Mouse (Mus musculus): Measurements from ENCODE around the gene Zkscan5. TPM values are rescaled to one million over a fixed set of nuclear protein-coding genes. Genes with fewer than 3 reads are reported as not detected.
A peak's percentile ranks its signal among the peaks of the same experiment; 100 is the strongest.

Zkscan5 gene
- polyA plus RNA-seq (2011; ENCODE audit: insufficient read length, low read depth, missing spikeins) = 7.6 and 10.4 TPM in 2 replicates

DNA sequence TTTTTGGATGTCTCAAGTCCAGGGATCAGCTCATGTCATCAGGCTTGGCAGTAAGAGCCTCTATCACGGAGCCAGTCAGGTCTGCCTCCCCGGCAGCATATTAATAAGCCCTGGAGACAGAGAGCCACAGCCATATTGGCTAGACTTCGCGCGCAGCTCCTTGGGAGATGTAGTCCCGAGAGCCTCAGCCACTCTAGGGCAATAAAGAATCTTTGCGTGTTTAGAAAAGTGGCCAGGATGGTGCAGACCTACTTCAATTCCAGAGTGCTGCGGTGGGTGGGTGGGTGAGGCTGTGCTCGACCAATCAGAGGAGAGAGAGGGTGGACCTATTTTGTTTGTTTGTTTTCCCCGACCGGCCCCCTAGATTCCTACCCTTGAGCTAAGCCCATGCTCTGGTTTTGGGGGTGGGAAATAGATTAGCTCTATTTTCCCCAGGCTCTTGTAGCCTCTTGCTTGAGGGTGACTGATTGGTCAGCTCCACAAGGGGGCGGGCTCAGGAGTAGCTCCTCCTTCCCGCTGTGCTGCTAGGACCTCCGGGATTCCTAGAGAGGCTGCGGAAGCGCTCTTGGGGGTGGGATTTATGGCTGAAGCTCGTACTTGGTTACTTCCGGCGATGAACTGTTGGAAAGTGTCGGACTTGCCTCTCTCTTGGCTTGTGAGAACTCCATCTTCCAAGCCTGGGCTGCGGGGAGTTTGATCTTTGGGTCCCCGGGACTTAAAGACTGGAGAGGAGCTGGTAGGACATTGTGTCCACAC, at the start of gene Zkscan5:
Gene Zkscan5, plus strand, starts transcription at position 627 of the 756 bp plus-strand sequence.
- H3K4me3 ChIP-seq (ENCODE audit: insufficient read depth, low read length) = peak within 1 kb of the TSS; percentile 79
- no peaks in the 10 kb centered on the region; the same call in 1 of the 2 replicates for H3K4me1 ChIP-seq (ENCODE audit: control insufficient read depth, insufficient read depth, low read length)

DNA sequence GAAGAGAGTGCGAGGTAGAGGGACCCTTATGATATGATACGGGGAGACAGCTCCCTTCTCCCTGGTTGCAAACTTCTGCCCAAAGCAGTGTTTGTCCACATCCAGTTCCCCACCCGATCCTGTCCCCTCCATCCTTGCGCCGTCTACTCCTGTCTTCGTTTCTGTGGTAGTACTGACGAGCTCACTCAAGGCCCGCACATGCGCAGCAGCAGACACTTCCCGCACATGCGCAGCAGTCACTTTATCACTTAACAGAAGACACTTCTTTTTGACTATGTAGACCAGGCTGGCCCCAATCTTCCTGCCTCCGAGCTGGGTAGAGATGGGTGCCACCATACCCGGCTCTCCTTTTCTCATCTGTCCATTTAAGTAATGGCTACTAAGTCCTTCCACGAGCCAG, 43.0 kb upstream of the Zkscan5 start:
- TF ChIP-seq POLR2A (IDR thresholded peaks at IDR 0.05; ENCODE audit: low read depth, low read length) (no peak), CTCF (IDR thresholded peaks at IDR 0.05; ENCODE audit: borderline replicate concordance, insufficient read depth, low read length) (no peak)
- Histone ChIP-seq H3K4me1 (ENCODE audit: control insufficient read depth, insufficient read depth, low read length) (no peaks in the 10 kb centered on the region), H3K27ac (ENCODE audit: insufficient read depth, low read length) (no peak overlapping the region), H3K4me3 (ENCODE audit: insufficient read depth, low read length) (no peak overlapping the region)

More for the DNA sequence above, at the start of gene Zkscan5:
- peak; percentile 88 for TF ChIP-seq POLR2A (IDR thresholded peaks at IDR 0.05; ENCODE audit: low read depth, low read length)
- TF ChIP-seq CTCF (IDR thresholded peaks at IDR 0.05; ENCODE audit: borderline replicate concordance, insufficient read depth, low read length) = no peak
- peak within 1 kb of the TSS; percentile 84 for H3K27ac ChIP-seq (ENCODE audit: insufficient read depth, low read length)

DNA sequence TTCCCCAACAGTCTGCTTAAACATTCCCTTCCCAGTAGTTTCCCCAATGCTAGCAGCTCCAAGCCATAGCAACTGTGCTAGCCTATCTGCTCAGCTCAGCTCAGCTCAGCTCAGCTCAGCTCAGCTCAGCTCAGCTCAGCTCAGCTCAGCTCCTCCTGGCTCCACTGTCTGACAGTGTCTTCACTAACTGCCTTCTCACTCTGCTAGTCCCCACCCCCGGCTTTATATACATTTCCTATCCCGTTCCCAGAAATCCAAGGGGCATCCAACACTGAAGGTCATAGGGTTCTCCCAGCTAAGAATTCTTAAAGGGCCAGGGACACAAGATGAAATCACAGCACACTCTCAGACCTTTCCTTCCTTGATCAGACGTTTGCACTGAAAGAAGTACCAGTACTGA, 39.7 kb upstream of the Zkscan5 start:
- TF ChIP-seq POLR2A (IDR thresholded peaks at IDR 0.05; ENCODE audit: low read depth, low read length) = no peak
- no peak for TF ChIP-seq CTCF (IDR thresholded peaks at IDR 0.05; ENCODE audit: borderline replicate concordance, insufficient read depth, low read length)
- no peaks in the 10 kb centered on the region for H3K4me1 ChIP-seq (ENCODE audit: control insufficient read depth, insufficient read depth, low read length)
- H3K27ac ChIP-seq (ENCODE audit: insufficient read depth, low read length) = no peak overlapping the region
- no peak overlapping the region for H3K4me3 ChIP-seq (ENCODE audit: insufficient read depth, low read length)

DNA sequence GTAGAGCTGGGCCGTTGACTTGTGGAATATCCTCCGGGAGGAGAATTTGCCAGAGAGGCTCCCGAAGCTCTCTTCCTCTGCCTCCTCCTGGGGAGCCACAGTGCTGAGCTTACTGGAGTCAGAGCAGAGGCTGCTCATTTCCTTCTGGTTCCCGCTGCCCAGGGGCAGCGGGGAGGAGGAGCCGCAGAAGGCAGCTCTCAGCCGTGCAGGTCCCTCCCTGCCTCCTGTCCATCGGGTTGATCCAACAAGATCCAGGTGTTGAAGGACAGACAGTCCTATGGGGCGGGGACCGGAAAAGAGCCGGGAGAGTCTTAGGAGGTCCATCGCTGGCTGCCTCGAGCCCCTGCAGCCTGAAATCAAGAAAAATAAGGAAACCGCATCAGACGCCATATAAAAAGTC, 39.2 kb upstream of the Zkscan5 start:
- Histone ChIP-seq H3K4me3 (ENCODE audit: insufficient read depth, low read length) (no peak overlapping the region), H3K4me1 (ENCODE audit: control insufficient read depth, insufficient read depth, low read length) (no peaks in the 10 kb centered on the region), H3K27ac (ENCODE audit: insufficient read depth, low read length) (no peak overlapping the region)
- TF ChIP-seq POLR2A (IDR thresholded peaks at IDR 0.05; ENCODE audit: low read depth, low read length) = no peak
- TF ChIP-seq CTCF (IDR thresholded peaks at IDR 0.05; ENCODE audit: borderline replicate concordance, insufficient read depth, low read length) = no peak

DNA sequence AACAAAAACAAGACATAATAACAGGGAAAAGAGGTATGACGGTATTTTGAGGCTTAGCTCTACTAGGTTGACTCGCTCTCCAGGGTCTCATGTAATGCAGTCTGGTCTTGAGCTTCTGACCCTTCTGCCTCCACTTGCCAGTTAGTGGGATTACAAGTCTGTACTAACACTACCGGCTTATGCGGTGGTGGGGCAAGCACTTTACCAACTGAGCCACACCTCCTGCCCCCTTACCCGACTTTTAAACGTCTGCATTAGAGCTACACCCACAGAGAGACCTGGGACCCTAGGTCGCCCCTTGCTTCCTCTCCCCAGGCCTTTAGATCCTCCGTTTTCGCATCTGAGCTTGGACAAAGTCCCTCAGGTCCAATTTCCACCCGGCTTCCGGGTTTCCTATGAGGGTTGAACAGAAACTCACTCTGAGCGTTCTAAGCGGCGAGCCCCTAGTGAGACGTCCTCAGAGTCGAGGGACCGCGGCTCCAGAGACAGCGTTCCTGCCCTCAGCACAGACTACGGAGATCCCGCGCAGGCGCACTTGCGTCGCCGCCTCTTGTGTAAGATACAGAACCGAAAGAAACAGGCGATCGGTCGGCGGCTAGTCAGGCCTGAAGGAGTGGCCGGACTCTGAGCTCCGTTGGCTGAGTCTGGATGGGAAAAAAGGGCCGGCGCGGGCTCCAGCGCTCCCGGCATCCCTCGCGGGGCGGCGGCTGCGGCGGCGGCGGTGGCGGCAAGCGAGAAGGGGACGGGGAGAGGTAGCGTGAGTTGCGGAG, 37.6 kb upstream of the Zkscan5 start, which contains the start of the genes Ptcd1 and Cpsf4:
Gene Ptcd1, minus strand, starts transcription at position 573 of the 770 bp plus-strand sequence.
Gene Cpsf4, plus strand, starts transcription at position 678 of the 770 bp plus-strand sequence.
- Histone ChIP-seq H3K27ac (ENCODE audit: insufficient read depth, low read length) (peak within 1 kb of the TSS; percentile 66), H3K4me1 (ENCODE audit: control insufficient read depth, insufficient read depth, low read length) (no peaks in the 10 kb centered on the region), H3K4me3 (ENCODE audit: insufficient read depth, low read length) (peak within 1 kb of the TSS; percentile 100)
- TF ChIP-seq CTCF (IDR thresholded peaks at IDR 0.05; ENCODE audit: borderline replicate concordance, insufficient read depth, low read length) (no peak), POLR2A (IDR thresholded peaks at IDR 0.05; ENCODE audit: low read depth, low read length) (peak; percentile 90)

DNA sequence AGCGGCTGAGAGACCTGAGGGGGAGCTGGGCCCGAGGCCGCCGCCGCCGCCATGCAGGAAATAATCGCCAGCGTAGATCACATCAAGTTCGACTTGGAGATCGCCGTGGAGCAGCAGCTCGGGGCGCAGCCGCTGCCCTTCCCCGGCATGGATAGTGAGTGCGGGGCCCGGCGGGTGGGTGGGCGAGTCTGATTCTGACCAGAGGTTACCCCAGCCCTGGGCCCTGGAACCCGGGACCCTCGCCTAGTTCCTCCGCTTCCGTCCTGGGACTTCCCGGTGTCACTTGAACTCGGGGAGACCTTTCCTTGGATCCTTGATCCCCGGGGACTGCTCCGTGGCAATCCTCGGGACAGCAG, 37.1 kb upstream of the Zkscan5 start:
- TF ChIP-seq POLR2A (IDR thresholded peaks at IDR 0.05; ENCODE audit: low read depth, low read length) = no peak; the same call in 1 of the 2 replicates
- no peak for TF ChIP-seq CTCF (IDR thresholded peaks at IDR 0.05; ENCODE audit: borderline replicate concordance, insufficient read depth, low read length)
- peak overlapping the region; percentile 100 for H3K4me3 ChIP-seq (ENCODE audit: insufficient read depth, low read length)
- H3K27ac ChIP-seq (ENCODE audit: insufficient read depth, low read length) = peak overlapping the region; percentile 6; the same call in 1 of the 2 replicates
- H3K4me1 ChIP-seq (ENCODE audit: control insufficient read depth, insufficient read depth, low read length) = no peaks in the 10 kb centered on the region

DNA sequence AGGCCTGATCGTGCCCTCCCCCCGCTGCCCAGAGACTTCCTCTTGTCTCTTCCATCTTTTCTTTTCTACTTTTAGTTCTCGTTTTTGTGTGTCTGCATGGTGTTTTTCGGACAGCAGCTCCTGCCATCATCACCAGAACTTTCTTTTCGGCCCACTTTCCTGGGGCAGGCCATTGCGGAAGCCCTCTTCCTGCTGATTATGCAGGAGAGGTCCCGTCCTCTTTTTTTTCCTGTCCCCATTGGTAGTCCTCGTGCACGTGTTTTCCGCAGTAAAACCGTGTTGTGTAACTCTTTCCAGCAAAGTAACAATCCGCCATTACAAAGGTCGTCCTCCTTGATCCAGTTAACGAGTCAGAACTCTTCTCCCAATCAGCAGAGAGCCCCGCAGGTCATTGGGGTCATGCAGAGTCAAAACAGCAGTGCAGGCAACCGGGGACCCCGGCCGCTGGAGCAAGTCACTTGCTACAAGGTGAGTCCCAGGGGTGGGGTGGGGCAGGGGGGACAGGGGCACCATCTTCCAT, 25.8 kb upstream of the Zkscan5 start:
- TF ChIP-seq POLR2A (IDR thresholded peaks at IDR 0.05; ENCODE audit: low read depth, low read length) (no peak), CTCF (IDR thresholded peaks at IDR 0.05; ENCODE audit: borderline replicate concordance, insufficient read depth, low read length) (no peak)
- H3K4me3 ChIP-seq (ENCODE audit: insufficient read depth, low read length) = no peak overlapping the region
- H3K4me1 ChIP-seq (ENCODE audit: control insufficient read depth, insufficient read depth, low read length) = no peaks in the 10 kb centered on the region
- no peak overlapping the region for H3K27ac ChIP-seq (ENCODE audit: insufficient read depth, low read length)

DNA sequence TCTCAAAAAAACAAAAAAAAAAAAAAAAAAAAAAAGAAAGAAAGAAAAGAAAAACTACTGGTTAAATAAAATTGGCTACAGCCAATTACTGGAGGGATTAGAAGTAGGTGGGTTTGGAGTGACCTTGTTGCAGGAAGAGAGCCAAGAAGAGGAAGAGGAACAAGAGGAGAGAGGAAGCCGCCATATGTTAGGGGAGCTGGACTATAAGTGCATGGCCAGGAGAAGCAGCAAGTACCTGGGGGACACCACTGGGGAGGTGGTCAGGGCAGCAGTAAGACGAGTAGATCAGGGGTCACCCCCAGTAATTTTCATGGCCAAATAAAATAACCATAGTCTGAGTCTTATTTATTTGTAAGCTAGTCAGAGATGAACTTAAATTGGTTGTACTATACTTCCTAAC, 19.1 kb upstream of the Zkscan5 start:
- TF ChIP-seq POLR2A (IDR thresholded peaks at IDR 0.05; ENCODE audit: low read depth, low read length) (no peak), CTCF (IDR thresholded peaks at IDR 0.05; ENCODE audit: borderline replicate concordance, insufficient read depth, low read length) (no peak)
- H3K4me1 ChIP-seq (ENCODE audit: control insufficient read depth, insufficient read depth, low read length) = peaks cover 6% of the 10 kb centered on the region
- H3K4me3 ChIP-seq (ENCODE audit: insufficient read depth, low read length) = no peak overlapping the region
- no peak overlapping the region for H3K27ac ChIP-seq (ENCODE audit: insufficient read depth, low read length)

DNA sequence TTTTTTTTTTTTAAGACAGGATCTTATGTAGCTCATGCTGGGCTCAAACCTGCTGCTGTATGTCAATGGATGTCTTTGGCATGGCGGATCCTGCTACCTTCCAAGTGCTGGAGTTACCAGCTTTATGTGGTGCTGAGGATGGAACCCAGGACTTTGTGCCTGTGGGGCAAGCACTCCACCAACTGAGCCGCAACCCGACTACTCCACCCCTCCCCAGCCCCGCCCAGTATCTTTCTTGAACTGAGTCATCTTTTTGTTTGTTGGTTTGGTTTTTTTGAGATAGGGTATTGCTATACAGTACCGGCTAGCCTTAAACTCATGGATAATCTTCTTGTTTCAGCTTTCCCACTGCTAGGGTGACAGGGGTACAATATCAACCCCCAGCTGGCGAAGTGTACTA, 14.9 kb upstream of the Zkscan5 start:
- TF ChIP-seq CTCF (IDR thresholded peaks at IDR 0.05; ENCODE audit: borderline replicate concordance, insufficient read depth, low read length) (no peak), POLR2A (IDR thresholded peaks at IDR 0.05; ENCODE audit: low read depth, low read length) (no peak)
- Histone ChIP-seq H3K4me3 (ENCODE audit: insufficient read depth, low read length) (no peak overlapping the region), H3K4me1 (ENCODE audit: control insufficient read depth, insufficient read depth, low read length) (peaks cover 8% of the 10 kb centered on the region), H3K27ac (ENCODE audit: insufficient read depth, low read length) (no peak overlapping the region)

Data from embryonic fibroblast, embryonic 13.5 days (primary cell).